Mouse (Mus musculus) left cerebral cortex, postnatal 10 days (tissue): ENCODE data around the gene Rpusd4. TPM values are rescaled to one million over a fixed set of nuclear protein-coding genes. Genes with fewer than 3 reads are reported as not detected.

Experiments used
- DNase-seq, 2 experiments: peaks; one replicate each; pipeline ENCODE4 v3.0.0; 2021 to 2022; ENCODE audit warnings: low spot score in 2 of 2, mixed read lengths in 1 of 2; ENCODE audit errors: extremely low spot score in 1 of 2
- intact Hi-C: fragments of 180-260 bp; cut with DNase I; formaldehyde crosslinking; loops from one replicate; pipeline ENCODE4 v1.15.1; 2025
- total RNA-seq, 2 experiments: library from RNA; stranded (reverse); gene quantifications; 2 replicates each; pipeline ENCODE4 v1.2.3; 2021

Rpusd4 gene
- total RNA-seq, 2 experiments from 2014 or later = 8.5 to 10.4 TPM

GRCm38 (mm10) chr9:35282851-35283200, 15.2 kb downstream of the Rpusd4 start:
- DNase-seq = no peak
- intact Hi-C loops = loop anchor here (2.0 to 5.0 kb wide), 2 partner anchors 139 to 252 kb away; partner anchors contain the start of gene Cdon

- no peak for DNase-seq
- intact Hi-C loops = loop anchor here (2.0 to 5.0 kb wide), 2 partner anchors 139 to 251 kb away; partner anchors contain the start of gene Cdon
These were observed 15.9 kb downstream of the Rpusd4 start for GRCm38 (mm10) chr9:35283415-35284069.

- intact Hi-C loops = loop anchor here (5.0 kb wide), 1 partner anchor 138 kb away; the partner anchor contains the start of gene Cdon
- no peak for DNase-seq
These were observed 16.7 kb downstream of the Rpusd4 start for GRCm38 (mm10) chr9:35284351-35284750.

- DNase-seq = no peak
- intact Hi-C loops = loop anchor here (5.0 kb wide), 1 partner anchor 236 kb away; no protein-coding TSS in a partner anchor
These were observed 18.7 kb downstream of the Rpusd4 start for GRCm38 (mm10) chr9:35286351-35286750.

GRCm38 (mm10) chr9:35289992-35290391, 22.3 kb downstream of the Rpusd4 start:
- intact Hi-C loops = loop anchor here (5.0 kb wide), 1 partner anchor 232 kb away; no protein-coding TSS in a partner anchor
- no peak for DNase-seq

- intact Hi-C loops = no loop called here
- DNase-seq = no peak
These were observed 22.8 kb downstream of the Rpusd4 start for GRCm38 (mm10) chr9:35290417-35290816.

GRCm38 (mm10) chr9:35290916-35291315, 23.3 kb downstream of the Rpusd4 start:
- no peak for DNase-seq
- intact Hi-C loops = no loop called here

GRCm38 (mm10) chr9:35293465-35293864, 25.8 kb downstream of the Rpusd4 start:
- no peak for DNase-seq
- intact Hi-C loops = no loop called here

GRCm38 (mm10) chr9:35297791-35298190, 30.1 kb downstream of the Rpusd4 start:
- intact Hi-C loops = no loop called here
- no peak for DNase-seq

- DNase-seq = no peak
- intact Hi-C loops = no loop called here
These were observed 34.5 kb downstream of the Rpusd4 start for GRCm38 (mm10) chr9:35302172-35302571.

GRCm38 (mm10) chr9:35307461-35307860, 39.8 kb downstream of the Rpusd4 start:
- intact Hi-C loops = no loop called here
- peak in 1 of 2 experiments; percentile 20 for DNase-seq

GRCm38 (mm10) chr9:35310377-35310776, 42.7 kb downstream of the Rpusd4 start:
- DNase-seq = no peak
- intact Hi-C loops = loop anchor here (10.0 kb wide), 1 partner anchor 114 kb away; the partner anchor contains the start of gene Cdon

GRCm38 (mm10) chr9:35312516-35312915, 44.9 kb downstream of the Rpusd4 start:
- no peak for DNase-seq
- intact Hi-C loops = loop anchor here (10.0 kb wide), 1 partner anchor 112 kb away; the partner anchor contains the start of gene Cdon

GRCm38 (mm10) chr9:35313601-35314000, 45.9 kb downstream of the Rpusd4 start:
- DNase-seq = no peak
- intact Hi-C loops = loop anchor here (10.0 kb wide), 1 partner anchor 111 kb away; the partner anchor contains the start of gene Cdon

- DNase-seq = no peak
These were observed 46.6 kb downstream of the Rpusd4 start for GRCm38 (mm10) chr9:35314254-35314653.

GRCm38 (mm10) chr9:35316771-35317211, 49.1 kb downstream of the Rpusd4 start:
- intact Hi-C loops = loop anchor here (10.0 kb wide), 1 partner anchor 108 kb away; the partner anchor contains the start of gene Cdon
- DNase-seq = no peak

More at GRCm38 (mm10) chr9:35314254-35314653, 46.6 kb downstream of the Rpusd4 start:
- intact Hi-C loops = loop anchor here (2.0 to 10.0 kb wide), 2 partner anchors 19 to 111 kb away; partner anchors contain the start of gene Cdon

GRCm38 (mm10) chr9:35317233-35317980, 49.7 kb downstream of the Rpusd4 start:
- intact Hi-C loops = loop anchor here (10.0 kb wide), 1 partner anchor 107 kb away; the partner anchor contains the start of gene Cdon

GRCm38 (mm10) chr9:35318537-35319172, 51.0 kb downstream of the Rpusd4 start:
- intact Hi-C loops = loop anchor here (10.0 kb wide), 1 partner anchor 106 kb away; the partner anchor contains the start of gene Cdon
- no peak for DNase-seq

More at GRCm38 (mm10) chr9:35317233-35317980, 49.7 kb downstream of the Rpusd4 start:
- no peak for DNase-seq

- intact Hi-C loops = no loop called here
- DNase-seq = no peak
These were observed 52.6 kb downstream of the Rpusd4 start for GRCm38 (mm10) chr9:35320288-35320687.
